Comparison of ENCODE assay signal across 9 mouse cellular contexts in the genomic region with DNA sequence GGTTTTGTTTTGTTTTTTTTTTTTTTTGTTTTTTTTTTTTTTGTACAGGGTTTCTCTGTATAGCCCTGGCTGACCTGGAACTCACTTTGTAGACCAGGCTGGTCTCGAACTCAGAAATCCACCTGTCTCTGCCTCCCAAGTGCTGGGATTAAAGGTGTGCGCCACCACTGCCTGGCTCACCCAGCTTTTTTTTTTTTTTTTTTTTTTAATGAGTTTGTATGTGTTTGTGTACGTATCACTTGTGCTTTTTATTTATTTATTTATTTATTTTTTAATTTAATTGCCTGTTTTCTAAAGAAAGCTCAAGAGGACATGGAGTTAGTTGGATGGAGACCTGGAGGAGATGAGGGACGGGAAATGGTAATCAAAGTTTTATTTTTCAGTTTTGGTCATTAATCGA. TPM values are rescaled to one million over a fixed set of nuclear protein-coding genes. Genes with fewer than 3 reads are reported as not detected.
A peak's percentile ranks its signal among the peaks of the same experiment; 100 is the strongest.
DNase-seq lines count a peak whose midpoint lies in the region; ATAC-seq and TF ChIP-seq lines count a peak whose summit lies in the region.
"Not testable (repeated sequence)": the region's sequence is repeated elsewhere in the genome, so short reads cannot be mapped to it uniquely, and the experiment has no call there.
"Had no signal": no experiment of that assay in that cellular context is flagged by ENCODE, and none has a peak within 500 bp of the region (broad histone marks: within the 10 kb centered on the region; RNA-seq: fewer than 3 reads in every experiment).

No protein-coding gene starts in this region.

- H3K4me2 ChIP-seq in embryonic facial prominence, embryonic 12.5 days (replicated peaks), result peak overlapping the region; percentile 51
- peak overlapping the region; percentile 62 for H3K4me2 ChIP-seq in forebrain, embryonic 15.5 days (replicated peaks)
- peak overlapping the region; percentile 66 for H3K4me2 ChIP-seq in heart, embryonic 16.5 days (ENCODE audit: low read depth, low read length)
- H3K4me2 ChIP-seq in intestine, embryonic 15.5 days (replicated peaks), result peak overlapping the region; percentile 38
- H3K4me2 ChIP-seq in limb, embryonic 13.5 days (replicated peaks), result peak overlapping the region; percentile 64
- peak overlapping the region; percentile 63 for H3K4me2 ChIP-seq in lung, embryonic 14.5 days
- peak overlapping the region; percentile 52 for H3K4me2 ChIP-seq in midbrain, embryonic 15.5 days

- 84% methylated on average over 5 of the region's 5 CpGs for WGBS in embryonic facial prominence, embryonic 12.5 days
- WGBS in forebrain, embryonic 15.5 days, result 85% methylated on average over 5 of the region's 5 CpGs
- 88% methylated on average over 5 of the region's 5 CpGs for WGBS in heart, embryonic 16.5 days
- WGBS in intestine, embryonic 15.5 days, result 86% methylated on average over 5 of the region's 5 CpGs
- WGBS in limb, embryonic 13.5 days, result 87% methylated on average over 5 of the region's 5 CpGs
- 80% methylated on average over 5 of the region's 5 CpGs for WGBS in lung, embryonic 14.5 days
- WGBS in midbrain, embryonic 15.5 days, result 91% methylated on average over 5 of the region's 5 CpGs

- DNase-seq in lung, embryonic 14.5 days, result not testable (repeated sequence)

- TF ChIP-seq CTCF in lung, embryonic 14.5 days (IDR thresholded peaks at IDR 0.05; ENCODE audit: low read depth), result not testable (repeated sequence)

- not testable (repeated sequence) for H3K9ac ChIP-seq in embryonic facial prominence, embryonic 12.5 days; forebrain, embryonic 15.5 days (replicated peaks); heart, embryonic 16.5 days (ENCODE audit: low read length); intestine, embryonic 15.5 days; limb, embryonic 13.5 days; lung, embryonic 14.5 days; midbrain, embryonic 15.5 days

- H3K36me3 ChIP-seq in embryonic facial prominence, embryonic 12.5 days, result peaks cover 13% of the 10 kb centered on the region; the same call in 1 of the 2 replicates
- H3K36me3 ChIP-seq in forebrain, embryonic 15.5 days; intestine, embryonic 15.5 days; lung, embryonic 14.5 days (ENCODE audit: insufficient read depth); midbrain, embryonic 15.5 days (replicated peaks): not testable (repeated sequence)
- peaks cover 11% of the 10 kb centered on the region for H3K36me3 ChIP-seq in heart, embryonic 16.5 days (ENCODE audit: control insufficient read depth, insufficient read depth)
- peaks cover 11% of the 10 kb centered on the region for H3K36me3 ChIP-seq in limb, embryonic 13.5 days

- H3K27ac ChIP-seq in embryonic facial prominence, embryonic 12.5 days; heart, embryonic 16.5 days (ENCODE audit: low read length); intestine, embryonic 15.5 days; limb, embryonic 13.5 days: not testable (repeated sequence)
- peak overlapping the region; percentile 31; the same call in 1 of the 2 replicates for H3K27ac ChIP-seq in forebrain, embryonic 15.5 days (replicated peaks)
- peak overlapping the region; percentile 67; the same call in 1 of the 2 replicates for H3K27ac ChIP-seq in lung, embryonic 14.5 days (ENCODE audit: low read depth)
- H3K27ac ChIP-seq in midbrain, embryonic 15.5 days, result peak overlapping the region; percentile 83; the same call in 1 of the 2 replicates

- not testable (repeated sequence) for ATAC-seq in embryonic facial prominence, embryonic 12.5 days (ENCODE audit: insufficient number of reproducible peaks, insufficient read depth, low FRiP score, low TSS enrichment); forebrain, embryonic 15.5 days (replicated peaks); heart, embryonic 16.5 days (replicated peaks; ENCODE audit: extremely low read depth, insufficient read depth, low FRiP score); intestine, embryonic 15.5 days; limb, embryonic 13.5 days (ENCODE audit: low FRiP score, low read depth); lung, embryonic 14.5 days (ENCODE audit: insufficient read depth); midbrain, embryonic 15.5 days (replicated peaks)

- not testable (repeated sequence) for H3K9me3 ChIP-seq in embryonic facial prominence, embryonic 12.5 days; forebrain, embryonic 15.5 days; heart, embryonic 16.5 days (replicated peaks; ENCODE audit: control insufficient read depth, low read length); intestine, embryonic 15.5 days; limb, embryonic 13.5 days; lung, embryonic 14.5 days (ENCODE audit: low read depth, low read length); midbrain, embryonic 15.5 days

- not testable (repeated sequence) for H3K4me3 ChIP-seq in embryonic facial prominence, embryonic 12.5 days; heart, embryonic 16.5 days (ENCODE audit: low read length); intestine, embryonic 15.5 days (replicated peaks)
- H3K4me3 ChIP-seq in forebrain, embryonic 15.5 days, result peak overlapping the region; percentile 64
- peak overlapping the region; percentile 56 for H3K4me3 ChIP-seq in limb, embryonic 13.5 days
- H3K4me3 ChIP-seq in lung, embryonic 14.5 days (ENCODE audit: low read depth, low read length), result peak overlapping the region; percentile 44; the same call in 1 of the 2 replicates
- peak overlapping the region; percentile 55 for H3K4me3 ChIP-seq in midbrain, embryonic 15.5 days

- H3K4me1 ChIP-seq in embryonic facial prominence, embryonic 12.5 days; forebrain, embryonic 15.5 days; heart, embryonic 16.5 days (ENCODE audit: control insufficient read depth, insufficient read depth, low read length); intestine, embryonic 15.5 days (replicated peaks); limb, embryonic 13.5 days; lung, embryonic 14.5 days (ENCODE audit: insufficient read depth); midbrain, embryonic 15.5 days: not testable (repeated sequence)

- H3K27me3 ChIP-seq in embryonic facial prominence, embryonic 12.5 days; forebrain, embryonic 15.5 days; heart, embryonic 16.5 days (ENCODE audit: control insufficient read depth, insufficient read depth, low read length); intestine, embryonic 15.5 days (replicated peaks); limb, embryonic 13.5 days; lung, embryonic 14.5 days (ENCODE audit: insufficient read depth, low read length); midbrain, embryonic 15.5 days (replicated peaks): not testable (repeated sequence)

RNA-seq across cellular contexts. Expression of a gene that starts 1.1 kb away (rescaled TPM):
- polyA plus RNA-seq in embryonic facial prominence, embryonic 12.5 days (2016; fragmentation: Nextera tagmentation; extraction: Ambion mirVana), result not detected in 2 replicates
- 0.11 TPM in 2 replicates for polyA plus RNA-seq in forebrain, embryonic 15.5 days (2015; fragmentation: Nextera tagmentation; extraction: Ambion mirVana)
- not detected in 2 replicates for polyA plus RNA-seq in heart, embryonic 16.5 days (2015; fragmentation: Nextera tagmentation; extraction: Ambion mirVana)
- polyA plus RNA-seq in intestine, embryonic 15.5 days (2015; fragmentation: Nextera tagmentation; extraction: Ambion mirVana), result not detected in 2 replicates
- polyA plus RNA-seq in limb, embryonic 13.5 days (2015; fragmentation: Nextera tagmentation; extraction: Ambion mirVana), result not detected in 2 replicates
- not detected in 2 replicates for polyA plus RNA-seq in lung, embryonic 14.5 days (2014; fragmentation: Nextera tagmentation; extraction: Ambion mirVana)
- polyA plus RNA-seq in midbrain, embryonic 15.5 days (2015; fragmentation: Nextera tagmentation; extraction: Ambion mirVana), result not detected in 2 replicates
- polyA plus RNA-seq: heart, embryonic 10.5 days; inflammation-experienced regulatory T-cells, adult 6 months had no signal

RNA-seq across cellular contexts. Expression of a gene that starts 1.2 kb away (rescaled TPM):
- polyA plus RNA-seq in embryonic facial prominence, embryonic 12.5 days (2016; fragmentation: Nextera tagmentation; extraction: Ambion mirVana), result 63.8 and 67.6 TPM in 2 replicates
- polyA plus RNA-seq in forebrain, embryonic 15.5 days (2015; fragmentation: Nextera tagmentation; extraction: Ambion mirVana), result 51.6 and 59.1 TPM in 2 replicates
- polyA plus RNA-seq in heart, embryonic 16.5 days (2015; fragmentation: Nextera tagmentation; extraction: Ambion mirVana), result 39.3 and 40.4 TPM in 2 replicates
- 57.1 and 59.2 TPM in 2 replicates for polyA plus RNA-seq in intestine, embryonic 15.5 days (2015; fragmentation: Nextera tagmentation; extraction: Ambion mirVana)
- 67.9 and 69.9 TPM in 2 replicates for polyA plus RNA-seq in limb, embryonic 13.5 days (2015; fragmentation: Nextera tagmentation; extraction: Ambion mirVana)
- polyA plus RNA-seq in lung, embryonic 14.5 days (2014; fragmentation: Nextera tagmentation; extraction: Ambion mirVana), result 71.0 and 74.7 TPM in 2 replicates
- 42.8 and 43.7 TPM in 2 replicates for polyA plus RNA-seq in midbrain, embryonic 15.5 days (2015; fragmentation: Nextera tagmentation; extraction: Ambion mirVana)

RNA-seq across cellular contexts. Expression of a gene that starts 21.1 kb away (rescaled TPM):
- polyA plus RNA-seq in embryonic facial prominence, embryonic 12.5 days (2016; fragmentation: Nextera tagmentation; extraction: Ambion mirVana), result 95.2 and 96.7 TPM in 2 replicates
- polyA plus RNA-seq in forebrain, embryonic 15.5 days (2015; fragmentation: Nextera tagmentation; extraction: Ambion mirVana), result 122 and 130 TPM in 2 replicates
- polyA plus RNA-seq in heart, embryonic 16.5 days (2015; fragmentation: Nextera tagmentation; extraction: Ambion mirVana), result 46.1 and 48.8 TPM in 2 replicates
- polyA plus RNA-seq in intestine, embryonic 15.5 days (2015; fragmentation: Nextera tagmentation; extraction: Ambion mirVana), result 60.5 and 61.8 TPM in 2 replicates
- polyA plus RNA-seq in limb, embryonic 13.5 days (2015; fragmentation: Nextera tagmentation; extraction: Ambion mirVana), result 87.1 and 88.5 TPM in 2 replicates
- polyA plus RNA-seq in lung, embryonic 14.5 days (2014; fragmentation: Nextera tagmentation; extraction: Ambion mirVana), result 68.3 and 68.6 TPM in 2 replicates
- 137 and 142 TPM in 2 replicates for polyA plus RNA-seq in midbrain, embryonic 15.5 days (2015; fragmentation: Nextera tagmentation; extraction: Ambion mirVana)
